Mouse (Mus musculus): ENCODE measurements around the gene Fignl2.

DNA sequence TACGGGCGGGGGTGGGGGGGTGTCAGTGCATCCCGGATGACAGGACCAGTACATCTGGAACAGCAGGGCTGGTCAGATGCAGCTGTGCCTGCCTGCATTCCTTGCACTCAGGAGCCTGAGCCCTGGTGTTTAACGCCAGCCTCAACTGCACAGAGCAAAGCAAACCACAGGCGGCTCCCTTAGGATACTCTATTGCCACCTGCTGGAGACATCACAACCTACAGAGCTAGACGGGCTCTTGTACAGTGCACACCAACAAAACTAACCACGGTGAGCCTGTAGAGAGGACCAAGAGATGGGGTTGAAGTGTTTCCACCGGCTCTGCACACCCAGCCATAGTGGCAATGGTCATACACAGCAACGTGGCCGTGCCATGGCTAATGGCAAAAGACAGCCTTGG is 22.1 kb downstream of the Fignl2 start:
- no peak for TF ChIP-seq EP300 (IDR thresholded peaks at IDR 0.05; ENCODE audit: low read depth)
- peak; percentile 69 for TF ChIP-seq CTCF (IDR thresholded peaks at IDR 0.05; ENCODE audit: low read depth)
